Mouse (Mus musculus) heart, embryonic 12.5 days (tissue): ENCODE data around the gene Slco4c1. TPM values are rescaled to one million over a fixed set of nuclear protein-coding genes. Genes with fewer than 3 reads are reported as not detected.

Experiments used
- ATAC-seq: fragments of 200-750 bp; cut with Nextera tagmentation; 2 replicates; pipeline ENCODE4 v1.8.0; 2017; ENCODE audit warnings: moderate TSS enrichment, moderate library complexity; ENCODE audit not compliant: insufficient number of reproducible peaks, low FRiP score
- H3K27ac ChIP-seq: fragments of 300-500 bp; sonication (generic); 2 replicates; pipeline ENCODE4 v1.5.1; 2016; ENCODE audit warnings: mild to moderate bottlenecking, moderate library complexity; ENCODE audit not compliant: poor library complexity, severe bottlenecking
- H3K27me3 ChIP-seq: fragments of 300-500 bp; sonication (generic); replicated peaks from 2 replicates; pipeline ENCODE4 v1.6.1; 2016; ENCODE audit warnings: mild to moderate bottlenecking, moderate library complexity
- H3K36me3 ChIP-seq: fragments of 300-500 bp; sonication (generic); 2 replicates; pipeline ENCODE4 v1.6.1; 2016; ENCODE audit warnings: mild to moderate bottlenecking, moderate library complexity
- H3K4me1 ChIP-seq: fragments of 300-500 bp; sonication (generic); replicated peaks from 2 replicates; pipeline ENCODE4 v1.6.1; 2016; ENCODE audit warnings: mild to moderate bottlenecking
- H3K4me2 ChIP-seq: fragments of 300-500 bp; sonication (generic); 2 replicates; pipeline ENCODE4 v1.6.1; 2016; ENCODE audit warnings: mild to moderate bottlenecking, moderate library complexity
- H3K4me3 ChIP-seq: fragments of 300-500 bp; sonication (generic); 2 replicates; pipeline ENCODE4 v1.5.1; 2016; ENCODE audit warnings: mild to moderate bottlenecking
- H3K9ac ChIP-seq: fragments of 300-500 bp; sonication (generic); 2 replicates; pipeline ENCODE4 v1.6.1; 2016; ENCODE audit warnings: mild to moderate bottlenecking, moderate library complexity
- H3K9me3 ChIP-seq: fragments of 300-500 bp; sonication (generic); replicated peaks from 2 replicates; pipeline ENCODE4 v1.6.1; 2016; ENCODE audit warnings: mild to moderate bottlenecking, moderate library complexity
- WGBS: fragments of 180-500 bp; shearing (Covaris S2); methylation state at CpG from one replicate; pipeline ENCODE4 v1.1.7; 2016; 5-methylcytosine and 5-hydroxymethylcytosine counted together
- polyA plus RNA-seq: library from polyadenylated mRNA; unstranded; fragments of >200 nt; fragmentation: Nextera tagmentation; extraction: Ambion mirVana; gene quantifications from 2 replicates; pipeline ENCODE4 v1.2.1, GENCODE M21; 2016

The Slco4c1 gene
- polyA plus RNA-seq, 1 experiment from 2014 or later, result 0.04 TPM

DNA sequence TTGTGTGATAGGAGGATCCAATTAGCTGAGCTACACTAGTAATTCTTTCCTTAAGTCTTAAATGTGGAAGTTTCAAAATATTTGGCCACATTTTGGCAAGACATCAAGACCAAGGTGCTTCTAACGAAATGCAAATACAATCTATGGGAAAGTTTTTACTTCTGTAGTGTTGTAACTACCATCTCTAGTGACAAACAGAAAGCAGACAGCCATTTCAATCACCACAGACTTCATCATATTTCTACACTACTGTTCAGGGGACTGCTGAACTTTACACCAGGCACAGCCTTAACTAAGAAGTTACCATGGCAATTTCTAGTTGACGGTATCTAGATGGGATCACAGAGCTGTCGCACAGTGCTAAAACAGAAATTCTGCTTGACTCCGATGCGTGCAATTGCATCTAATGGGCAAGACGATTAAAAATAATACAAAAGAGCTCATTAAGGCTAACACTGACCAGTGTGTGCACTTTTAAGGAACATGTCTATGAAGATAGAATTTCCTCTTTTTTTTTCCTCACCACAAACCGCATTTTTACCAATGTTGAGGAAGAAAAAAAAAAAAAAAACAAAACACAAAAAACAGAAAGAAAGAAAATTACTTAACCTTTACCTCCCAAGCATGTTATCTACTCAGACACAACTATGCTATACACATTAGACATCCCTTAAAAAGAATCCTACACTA lies 11.8 kb downstream of the Slco4c1 start:
- 80% methylated on average over 7 of the region's 7 CpGs for WGBS

DNA sequence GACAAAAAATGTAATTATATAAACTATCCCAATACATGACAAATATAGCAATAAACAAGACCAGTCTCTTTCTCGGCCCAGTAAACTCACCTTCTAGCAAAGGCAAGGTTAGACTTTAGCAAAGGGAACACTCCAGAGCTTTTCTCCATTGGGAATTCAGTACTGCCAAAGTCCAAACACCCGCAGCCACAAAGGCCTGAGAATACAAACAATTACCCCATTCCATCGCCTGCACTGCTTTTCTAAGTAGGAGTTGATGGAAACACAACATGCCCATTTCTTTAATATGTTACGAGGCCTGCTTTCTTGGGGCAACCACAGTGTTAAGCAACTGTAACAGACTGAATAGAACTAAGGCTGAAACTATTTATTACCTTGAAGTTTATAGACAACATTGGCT lies 18.4 kb downstream of the Slco4c1 start:
- no peak overlapping the region for H3K27ac ChIP-seq
- 69% methylated on average over 4 of the region's 4 CpGs for WGBS
- H3K4me1 ChIP-seq, result no peaks in the 10 kb centered on the region
- H3K9ac ChIP-seq, result no peak overlapping the region
- H3K4me3 ChIP-seq, result no peak overlapping the region
- H3K27me3 ChIP-seq, result no peaks in the 10 kb centered on the region
- no peaks in the 10 kb centered on the region for H3K9me3 ChIP-seq
- H3K36me3 ChIP-seq, result no peaks in the 10 kb centered on the region
- H3K4me2 ChIP-seq, result no peak overlapping the region
- ATAC-seq, result no peak

More for the DNA sequence above, 11.8 kb downstream of the Slco4c1 start:
- Histone ChIP-seq H3K9ac (no peak overlapping the region), H3K27me3 (no peaks in the 10 kb centered on the region), H3K36me3 (no peaks in the 10 kb centered on the region), H3K4me3 (no peak overlapping the region), H3K9me3 (no peaks in the 10 kb centered on the region), H3K4me1 (no peaks in the 10 kb centered on the region), H3K4me2 (no peak overlapping the region), H3K27ac (no peak overlapping the region)
- no peak for ATAC-seq

DNA sequence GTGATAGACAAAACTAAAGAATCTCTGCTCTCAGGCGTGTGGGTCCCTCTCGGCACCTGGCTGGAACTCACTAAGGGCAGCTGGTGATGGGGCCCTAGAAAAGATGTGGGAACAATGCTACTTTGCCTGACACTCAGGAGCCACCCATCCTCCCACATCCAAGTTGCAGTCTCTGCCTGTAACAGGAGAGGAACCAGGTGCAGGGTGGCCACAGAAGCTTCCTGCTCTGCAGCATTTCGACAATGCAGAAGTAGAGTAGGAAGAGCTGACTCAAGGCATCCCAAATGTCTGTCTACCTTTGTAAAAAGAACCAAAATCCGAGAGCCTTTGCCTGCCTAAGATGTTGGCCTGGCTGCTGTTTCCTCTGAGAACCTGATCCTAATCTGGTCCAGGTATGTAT lies 22.9 kb downstream of the Slco4c1 start:
- ATAC-seq, result no peak
- no peak overlapping the region for H3K4me2 ChIP-seq
- 57% methylated on average over 4 of the region's 4 CpGs for WGBS

DNA sequence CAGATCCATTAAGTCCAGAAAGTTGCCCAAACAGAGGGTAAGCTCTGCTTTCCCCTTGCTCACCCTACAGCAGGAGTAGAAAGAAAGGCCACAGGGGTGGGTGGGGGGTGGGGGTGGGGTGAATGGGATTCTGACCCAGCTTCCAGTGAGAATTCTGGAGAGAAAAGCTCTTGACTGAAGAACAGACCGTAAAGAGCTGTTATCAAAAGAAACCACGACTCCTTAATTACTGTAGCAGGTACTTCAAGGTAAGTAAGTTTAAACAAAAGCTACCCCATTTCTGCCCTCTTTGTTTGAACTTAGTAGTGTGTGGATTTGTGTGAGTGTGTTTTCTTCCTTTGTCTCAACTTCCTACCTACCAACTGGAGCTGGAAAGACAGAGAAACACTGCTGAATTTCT lies 23.4 kb downstream of the Slco4c1 start:
- H3K4me2 ChIP-seq, result no peak overlapping the region
- no peaks in the 10 kb centered on the region for H3K9me3 ChIP-seq
- no peak overlapping the region for H3K27ac ChIP-seq
- 49% methylated on average over 2 of the region's 2 CpGs for WGBS
- H3K36me3 ChIP-seq, result no peaks in the 10 kb centered on the region
- H3K4me3 ChIP-seq, result no peak overlapping the region
- no peaks in the 10 kb centered on the region for H3K4me1 ChIP-seq
- H3K9ac ChIP-seq, result no peak overlapping the region
- H3K27me3 ChIP-seq, result no peaks in the 10 kb centered on the region
- ATAC-seq, result no peak

More for the DNA sequence above, 22.9 kb downstream of the Slco4c1 start:
- Histone ChIP-seq H3K9ac (no peak overlapping the region), H3K4me1 (no peaks in the 10 kb centered on the region), H3K27me3 (no peaks in the 10 kb centered on the region), H3K9me3 (no peaks in the 10 kb centered on the region), H3K4me3 (no peak overlapping the region), H3K27ac (no peak overlapping the region), H3K36me3 (no peaks in the 10 kb centered on the region)

DNA sequence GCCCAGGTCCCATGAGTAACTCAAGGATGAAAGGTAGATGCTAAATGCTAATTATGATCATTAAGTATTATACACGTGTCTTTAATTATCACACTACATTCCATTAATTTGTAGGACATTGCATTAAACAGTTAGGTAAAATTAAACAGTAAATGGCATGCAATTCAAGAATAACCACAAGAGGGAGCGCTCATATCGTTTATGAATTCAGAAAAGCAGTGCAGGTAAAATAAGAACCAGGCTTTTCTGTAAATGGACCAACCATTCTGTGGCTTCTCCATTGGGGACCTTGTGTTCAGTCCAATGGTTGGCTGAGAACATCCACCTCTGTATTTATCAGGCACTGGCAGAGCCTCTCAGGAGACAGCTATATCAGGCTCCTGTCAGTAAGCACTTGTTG lies 25.2 kb downstream of the Slco4c1 start:
- H3K27me3 ChIP-seq, result no peaks in the 10 kb centered on the region
- H3K9ac ChIP-seq, result no peak overlapping the region
- no peak for ATAC-seq
- no peak overlapping the region for H3K27ac ChIP-seq
- H3K36me3 ChIP-seq, result no peaks in the 10 kb centered on the region
- no peak overlapping the region for H3K4me2 ChIP-seq
- WGBS, result 1% methylated on average over 3 of the region's 3 CpGs
- no peaks in the 10 kb centered on the region for H3K9me3 ChIP-seq
- no peak overlapping the region for H3K4me3 ChIP-seq
- no peaks in the 10 kb centered on the region for H3K4me1 ChIP-seq

DNA sequence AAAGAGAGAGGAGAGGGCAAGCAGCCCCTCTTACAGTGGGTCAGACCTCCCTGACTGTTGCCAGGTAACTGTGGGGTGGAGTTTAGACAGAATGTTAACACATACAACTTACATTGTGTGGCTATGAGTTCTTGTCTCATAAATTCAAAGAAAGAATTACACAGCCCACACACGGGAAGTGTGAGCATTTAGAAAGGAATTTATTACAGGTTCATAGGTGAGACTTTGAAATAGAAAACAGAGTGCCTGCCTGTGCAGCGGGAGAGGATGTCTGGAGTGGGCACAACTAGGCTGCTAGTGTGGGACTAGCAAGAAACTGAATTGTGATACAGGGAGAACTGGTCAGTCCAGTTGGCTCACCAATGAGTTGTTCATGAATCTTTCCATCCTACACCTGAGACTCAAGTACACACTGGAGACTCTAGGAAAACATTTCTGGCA lies 66.7 kb downstream of the Slco4c1 start:
- no peak for ATAC-seq
- Histone ChIP-seq H3K27me3 (no peaks in the 10 kb centered on the region), H3K9me3 (no peaks in the 10 kb centered on the region), H3K9ac (no peak overlapping the region), H3K4me1 (no peaks in the 10 kb centered on the region), H3K4me3 (no peak overlapping the region), H3K4me2 (no peak overlapping the region), H3K36me3 (no peaks in the 10 kb centered on the region), H3K27ac (no peak overlapping the region)
- 78% methylated on average over 2 of the region's 2 CpGs for WGBS

DNA sequence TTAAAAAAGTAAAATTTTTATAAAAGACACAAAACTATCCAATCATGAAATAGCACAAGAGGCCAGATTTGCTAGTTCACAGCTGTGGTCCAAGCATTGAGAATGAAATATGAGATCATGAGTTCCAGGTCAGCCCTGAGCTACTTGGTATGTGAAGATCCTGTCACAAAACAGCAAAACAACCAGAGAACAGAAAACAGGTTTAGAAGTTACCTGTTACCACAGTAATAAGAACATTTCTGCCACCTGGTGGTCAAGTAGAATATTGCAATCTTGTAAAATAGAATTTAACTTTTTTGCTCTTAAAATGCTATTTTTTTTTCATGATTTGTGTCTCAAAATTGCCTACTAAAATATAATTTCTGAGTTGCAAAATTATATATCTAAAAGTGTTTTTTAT lies 70.4 kb downstream of the Slco4c1 start:
- H3K36me3 ChIP-seq, result no peaks in the 10 kb centered on the region
- H3K9me3 ChIP-seq, result no peaks in the 10 kb centered on the region
- no peak overlapping the region for H3K9ac ChIP-seq
- H3K27me3 ChIP-seq, result no peaks in the 10 kb centered on the region
- no peak overlapping the region for H3K4me3 ChIP-seq
- no peak overlapping the region for H3K4me2 ChIP-seq
- no peak overlapping the region for H3K27ac ChIP-seq
- ATAC-seq, result no peak
- no peaks in the 10 kb centered on the region for H3K4me1 ChIP-seq

DNA sequence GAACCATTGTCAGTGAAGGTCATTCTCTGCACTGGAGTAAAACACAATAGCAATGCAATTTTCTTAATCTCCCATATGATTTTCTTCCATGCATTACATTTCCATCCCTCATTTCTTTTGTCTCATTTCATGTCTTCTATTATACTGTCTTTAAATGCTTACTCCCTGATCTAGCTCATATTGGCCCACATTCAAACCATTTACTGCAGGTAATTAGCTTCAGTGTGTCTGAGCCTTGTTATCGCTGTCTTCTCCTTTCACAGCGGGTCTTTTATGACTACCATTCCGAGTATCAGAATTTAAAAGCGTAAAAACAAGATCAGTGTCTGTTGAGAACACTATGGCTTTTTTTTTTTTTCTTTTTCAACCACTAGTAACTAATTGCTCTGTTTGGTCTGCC lies 77.3 kb downstream of the Slco4c1 start:
- Histone ChIP-seq H3K36me3 (no peaks in the 10 kb centered on the region), H3K4me2 (no peak overlapping the region), H3K4me1 (no peaks in the 10 kb centered on the region), H3K4me3 (no peak overlapping the region), H3K9me3 (no peaks in the 10 kb centered on the region), H3K27ac (no peak overlapping the region), H3K27me3 (no peaks in the 10 kb centered on the region), H3K9ac (no peak overlapping the region)
- no peak for ATAC-seq
- WGBS, result 84% methylated on average over 4 of the region's 4 CpGs

DNA sequence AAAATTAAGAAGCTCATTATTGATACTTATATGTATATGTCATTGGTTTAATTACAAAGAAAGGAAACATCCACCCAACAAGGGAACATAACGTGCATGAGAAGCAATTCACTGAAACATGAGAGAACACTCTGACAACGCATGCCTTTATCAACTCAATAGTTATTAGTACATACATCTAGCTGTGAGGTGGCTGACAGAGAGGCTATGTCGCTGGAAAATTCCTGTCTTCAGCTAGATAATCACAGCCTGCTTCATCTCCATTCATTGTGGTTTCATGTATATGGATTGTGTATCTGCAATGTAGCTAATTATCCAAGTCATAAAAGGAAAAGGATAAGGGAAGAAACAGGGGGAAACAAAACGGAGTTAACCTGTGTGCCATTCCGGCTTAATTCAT lies 77.7 kb downstream of the Slco4c1 start:
- Histone ChIP-seq H3K36me3 (no peaks in the 10 kb centered on the region), H3K4me1 (no peaks in the 10 kb centered on the region), H3K27me3 (no peaks in the 10 kb centered on the region), H3K27ac (no peak overlapping the region), H3K4me3 (no peak overlapping the region), H3K9ac (no peak overlapping the region), H3K9me3 (no peaks in the 10 kb centered on the region), H3K4me2 (no peak overlapping the region)
- ATAC-seq, result no peak
- WGBS, result 77% methylated on average over 5 of the region's 5 CpGs

DNA sequence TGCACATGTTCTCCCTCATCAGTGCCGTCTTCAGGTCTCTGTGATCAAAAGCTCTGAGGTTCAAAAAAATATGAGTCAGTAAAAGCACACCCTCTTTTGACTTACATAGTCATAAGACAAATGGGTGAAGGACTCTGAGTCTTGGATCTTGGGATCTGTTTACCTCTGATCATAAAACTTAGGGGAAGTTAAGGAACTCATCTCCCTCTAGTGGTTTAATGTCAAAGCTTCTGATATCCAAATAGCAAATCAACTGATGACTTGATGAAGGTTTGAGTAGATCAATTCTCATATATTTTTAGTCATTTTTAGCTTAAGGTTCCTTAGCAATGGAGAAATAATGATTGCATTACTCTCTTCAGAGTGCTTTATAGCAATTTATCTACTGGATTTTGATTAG lies 82.7 kb downstream of the Slco4c1 start:
- Histone ChIP-seq H3K4me2 (no peak overlapping the region), H3K36me3 (no peaks in the 10 kb centered on the region), H3K4me3 (no peak overlapping the region), H3K4me1 (no peaks in the 10 kb centered on the region), H3K9me3 (no peaks in the 10 kb centered on the region), H3K27me3 (no peaks in the 10 kb centered on the region), H3K9ac (no peak overlapping the region), H3K27ac (no peak overlapping the region)
- WGBS, result 85% methylated on average over 1 of the region's 1 CpGs
- ATAC-seq, result no peak

DNA sequence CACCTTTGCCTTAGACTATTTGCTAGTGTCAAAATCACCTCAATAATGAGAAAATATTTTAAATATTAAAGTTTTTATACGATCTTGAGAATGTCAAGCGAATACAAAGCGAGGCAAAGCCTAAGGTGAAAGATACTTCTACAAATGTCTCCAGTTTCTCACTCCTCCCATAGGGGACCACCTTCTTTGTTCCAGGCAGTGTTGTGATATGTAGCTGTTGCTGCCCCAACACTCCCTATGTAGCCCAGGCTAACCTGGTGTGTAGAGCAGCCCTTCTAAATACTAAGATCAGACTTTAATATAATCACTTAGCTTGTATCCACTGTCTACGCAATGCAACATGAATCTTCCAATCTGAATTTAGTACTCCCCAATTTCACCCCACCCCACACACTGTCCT lies 97.8 kb downstream of the Slco4c1 start:
- Histone ChIP-seq H3K36me3 (no peaks in the 10 kb centered on the region), H3K4me2 (no peak overlapping the region), H3K27ac (no peak overlapping the region), H3K9ac (no peak overlapping the region), H3K9me3 (no peaks in the 10 kb centered on the region), H3K4me3 (no peak overlapping the region), H3K4me1 (no peaks in the 10 kb centered on the region), H3K27me3 (no peaks in the 10 kb centered on the region)
- no peak for ATAC-seq
- 82% methylated on average over 4 of the region's 4 CpGs for WGBS

DNA sequence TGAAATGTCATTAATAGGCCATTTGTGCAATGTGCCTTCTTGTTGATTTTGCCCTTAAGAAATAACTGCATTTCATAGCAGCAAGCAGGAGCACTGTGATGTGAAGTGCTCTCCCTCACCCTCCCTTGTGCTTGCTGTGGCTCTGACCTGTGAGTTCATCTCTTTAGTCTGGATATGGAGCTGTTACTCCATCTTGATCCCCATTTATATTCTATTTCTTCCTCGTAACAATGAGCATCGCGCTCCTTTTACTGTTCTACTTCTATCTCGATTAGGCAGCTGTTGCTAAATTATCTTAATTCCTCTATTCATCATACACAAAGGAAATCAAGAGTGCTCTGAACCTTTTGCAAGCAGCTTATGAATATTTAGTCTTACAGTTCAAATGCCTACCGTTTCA lies 98.3 kb downstream of the Slco4c1 start:
- no peak overlapping the region for H3K4me2 ChIP-seq
- H3K4me1 ChIP-seq, result no peaks in the 10 kb centered on the region
- no peaks in the 10 kb centered on the region for H3K27me3 ChIP-seq
- no peaks in the 10 kb centered on the region for H3K9me3 ChIP-seq
- H3K27ac ChIP-seq, result no peak overlapping the region
- H3K36me3 ChIP-seq, result no peaks in the 10 kb centered on the region
- ATAC-seq, result no peak
- H3K4me3 ChIP-seq, result no peak overlapping the region
- no peak overlapping the region for H3K9ac ChIP-seq
- 83% methylated on average over 5 of the region's 5 CpGs for WGBS
